Mouse (Mus musculus): ENCODE results near the gene Vmn2r19. TPM values are rescaled to one million over a fixed set of nuclear protein-coding genes. Genes with fewer than 3 reads are reported as not detected.

Vmn2r19 gene
- polyA plus RNA-seq (2015; fragmentation: Nextera tagmentation; extraction: Ambion mirVana): not detected in 2 replicates

GRCm38 (mm10) chr6:123308033-123308432, at the start of gene Vmn2r19:
Gene Vmn2r19, plus strand, starts transcription at chr6:123308333.
- 83% methylated on average over 2 of the region's 2 CpGs for WGBS
- Histone ChIP-seq H3K4me3 (ENCODE audit: low read depth, low read length) (no peak within 1 kb of the TSS), H3K27ac (ENCODE audit: low read length) (no peak within 1 kb of the TSS)

GRCm38 (mm10) chr6:123258946-123259345, 49.2 kb upstream of the Vmn2r19 start:
- ATAC-seq: no peak
- 64% methylated on average over 3 of the region's 3 CpGs for WGBS
- TF ChIP-seq EP300 (IDR thresholded peaks at IDR 0.05) (no peak), CTCF (IDR thresholded peaks at IDR 0.05) (no peak)
- H3K27ac ChIP-seq (ENCODE audit: low read length): no peak overlapping the region
- no peaks in the 10 kb centered on the region for H3K9me3 ChIP-seq (ENCODE audit: low read length)
- no peak overlapping the region for H3K4me2 ChIP-seq (replicated peaks; ENCODE audit: low read depth, low read length)
- H3K9ac ChIP-seq (replicated peaks; ENCODE audit: low read depth): no peak overlapping the region
- H3K4me3 ChIP-seq (ENCODE audit: low read depth, low read length): no peak overlapping the region
- no peaks in the 10 kb centered on the region for H3K36me3 ChIP-seq (ENCODE audit: insufficient read depth, low read length)
- no peaks in the 10 kb centered on the region for H3K27me3 ChIP-seq (replicated peaks; ENCODE audit: insufficient read depth, low read length)
- H3K4me1 ChIP-seq (ENCODE audit: insufficient read depth, low read depth, low read length): no peaks in the 10 kb centered on the region
- no peak for DNase-seq (ENCODE audit: low spot score)

More at GRCm38 (mm10) chr6:123308033-123308432, at the start of gene Vmn2r19:
- Histone ChIP-seq H3K9ac (replicated peaks; ENCODE audit: low read depth) (no peak within 1 kb of the TSS), H3K36me3 (ENCODE audit: insufficient read depth, low read length) (no peaks in the 10 kb centered on the region), H3K27me3 (replicated peaks; ENCODE audit: insufficient read depth, low read length) (no peaks in the 10 kb centered on the region), H3K4me1 (ENCODE audit: insufficient read depth, low read depth, low read length) (no peaks in the 10 kb centered on the region), H3K9me3 (ENCODE audit: low read length) (no peaks in the 10 kb centered on the region), H3K4me2 (replicated peaks; ENCODE audit: low read depth, low read length) (no peak within 1 kb of the TSS)
- DNase-seq (ENCODE audit: low spot score) (no peak), ATAC-seq (no peak)
- no peak for TF ChIP-seq EP300 (IDR thresholded peaks at IDR 0.05)
- no peak for TF ChIP-seq CTCF (IDR thresholded peaks at IDR 0.05)

GRCm38 (mm10) chr6:123259889-123260603, 48.1 kb upstream of the Vmn2r19 start:
- no peak for ATAC-seq
- no peak for DNase-seq (ENCODE audit: low spot score)
- WGBS: 73% methylated on average over 4 of the region's 4 CpGs

GRCm38 (mm10) chr6:123260868-123261267, 47.3 kb upstream of the Vmn2r19 start:
- Histone ChIP-seq H3K27ac (ENCODE audit: low read length) (no peak overlapping the region), H3K27me3 (replicated peaks; ENCODE audit: insufficient read depth, low read length) (no peaks in the 10 kb centered on the region), H3K4me1 (ENCODE audit: insufficient read depth, low read depth, low read length) (no peaks in the 10 kb centered on the region), H3K4me3 (ENCODE audit: low read depth, low read length) (no peak overlapping the region), H3K9me3 (ENCODE audit: low read length) (no peaks in the 10 kb centered on the region), H3K4me2 (replicated peaks; ENCODE audit: low read depth, low read length) (no peak overlapping the region), H3K9ac (replicated peaks; ENCODE audit: low read depth) (no peak overlapping the region), H3K36me3 (ENCODE audit: insufficient read depth, low read length) (no peaks in the 10 kb centered on the region)
- no peak for TF ChIP-seq EP300 (IDR thresholded peaks at IDR 0.05)
- no peak for TF ChIP-seq CTCF (IDR thresholded peaks at IDR 0.05)
- 71% methylated on average over 1 of the region's 1 CpGs for WGBS
- DNase-seq (ENCODE audit: low spot score) (no peak), ATAC-seq (no peak)

More at GRCm38 (mm10) chr6:123259889-123260603, 48.1 kb upstream of the Vmn2r19 start:
- H3K27me3 ChIP-seq (replicated peaks; ENCODE audit: insufficient read depth, low read length): no peaks in the 10 kb centered on the region
- no peaks in the 10 kb centered on the region for H3K4me1 ChIP-seq (ENCODE audit: insufficient read depth, low read depth, low read length)
- H3K4me2 ChIP-seq (replicated peaks; ENCODE audit: low read depth, low read length): no peak overlapping the region
- no peaks in the 10 kb centered on the region for H3K36me3 ChIP-seq (ENCODE audit: insufficient read depth, low read length)
- no peak overlapping the region for H3K27ac ChIP-seq (ENCODE audit: low read length)
- H3K9me3 ChIP-seq (ENCODE audit: low read length): no peaks in the 10 kb centered on the region
- no peak overlapping the region for H3K4me3 ChIP-seq (ENCODE audit: low read depth, low read length)
- TF ChIP-seq EP300 (IDR thresholded peaks at IDR 0.05) (no peak), CTCF (IDR thresholded peaks at IDR 0.05) (no peak)
- no peak overlapping the region for H3K9ac ChIP-seq (replicated peaks; ENCODE audit: low read depth)

GRCm38 (mm10) chr6:123261555-123262161, 46.5 kb upstream of the Vmn2r19 start, which contains the start of gene Clec4d:
Gene Clec4d, plus strand, starts transcription at chr6:123262111.
- TF ChIP-seq CTCF (IDR thresholded peaks at IDR 0.05): no peak
- Histone ChIP-seq H3K9ac (replicated peaks; ENCODE audit: low read depth) (no peak within 1 kb of the TSS), H3K36me3 (ENCODE audit: insufficient read depth, low read length) (no peaks in the 10 kb centered on the region), H3K9me3 (ENCODE audit: low read length) (no peaks in the 10 kb centered on the region), H3K4me1 (ENCODE audit: insufficient read depth, low read depth, low read length) (no peaks in the 10 kb centered on the region), H3K4me3 (ENCODE audit: low read depth, low read length) (no peak within 1 kb of the TSS), H3K27me3 (replicated peaks; ENCODE audit: insufficient read depth, low read length) (no peaks in the 10 kb centered on the region), H3K4me2 (replicated peaks; ENCODE audit: low read depth, low read length) (no peak within 1 kb of the TSS), H3K27ac (ENCODE audit: low read length) (no peak within 1 kb of the TSS)
- DNase-seq (ENCODE audit: low spot score) (no peak), ATAC-seq (no peak)
- WGBS: 70% methylated on average over 4 of the region's 4 CpGs

- 79% methylated on average over 3 of the region's 3 CpGs for WGBS
Observed at GRCm38 (mm10) chr6:123264194-123264593, 43.9 kb upstream of the Vmn2r19 start.

More at GRCm38 (mm10) chr6:123264194-123264593, 43.9 kb upstream of the Vmn2r19 start:
- no peak for TF ChIP-seq EP300 (IDR thresholded peaks at IDR 0.05)
- TF ChIP-seq CTCF (IDR thresholded peaks at IDR 0.05): no peak
- no peaks in the 10 kb centered on the region for H3K9me3 ChIP-seq (ENCODE audit: low read length)
- no peaks in the 10 kb centered on the region for H3K27me3 ChIP-seq (replicated peaks; ENCODE audit: insufficient read depth, low read length)
- H3K36me3 ChIP-seq (ENCODE audit: insufficient read depth, low read length): no peaks in the 10 kb centered on the region
- no peak overlapping the region for H3K27ac ChIP-seq (ENCODE audit: low read length)
- no peak for ATAC-seq
- no peak overlapping the region for H3K4me2 ChIP-seq (replicated peaks; ENCODE audit: low read depth, low read length)
- no peaks in the 10 kb centered on the region for H3K4me1 ChIP-seq (ENCODE audit: insufficient read depth, low read depth, low read length)
- no peak overlapping the region for H3K4me3 ChIP-seq (ENCODE audit: low read depth, low read length)
- H3K9ac ChIP-seq (replicated peaks; ENCODE audit: low read depth): no peak overlapping the region
- no peak for DNase-seq (ENCODE audit: low spot score)

Data from lung, postnatal 0 days (tissue).